Mouse (Mus musculus) spleen, embryonic (tissue): ENCODE data around the gene Nsg2.
"Not testable (repeated sequence)": the region's sequence is repeated elsewhere in the genome, so short reads cannot be mapped to it uniquely, and the experiment has no call there.

Source experiments
- CTCF ChIA-PET: fragments of 350-600 bp; sonication (Branson Sonifier 250); formaldehyde crosslinking; loops from one replicate; lab custom pipeline; 2022; lab: Charles Lee

The Nsg2 gene

DNA sequence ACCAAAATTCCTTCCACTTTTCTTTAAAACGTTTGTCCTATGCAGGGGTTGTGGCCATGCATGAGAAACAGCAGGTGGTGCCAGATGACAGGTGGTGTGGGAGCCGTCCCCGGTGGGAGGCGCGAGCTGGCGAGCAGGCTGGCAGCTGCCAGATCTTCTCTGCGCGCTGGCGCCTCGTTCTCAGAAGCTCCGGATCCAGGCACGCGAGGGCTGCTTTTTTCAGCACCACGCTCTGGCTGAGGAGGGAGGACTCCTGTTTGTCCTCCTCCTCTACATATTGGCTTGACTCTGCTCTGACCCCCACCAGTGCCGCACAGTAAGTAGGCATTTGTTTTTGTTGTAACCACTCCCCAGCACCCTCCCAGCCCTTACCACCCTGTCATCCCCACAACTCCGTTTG lies at the start of gene Nsg2:
Gene Nsg2 (plus strand): TSS at position 183 of the 400 bp plus-strand sequence.
- CTCF ChIA-PET: no interaction called here

- CTCF ChIA-PET: no interaction called here
Observed at GRCm38 (mm10) chr11:31960071-31960470, 40.2 kb upstream of the Nsg2 start.

- CTCF ChIA-PET: no interaction called here
Observed at GRCm38 (mm10) chr11:31963993-31964392, 36.3 kb upstream of the Nsg2 start.

DNA sequence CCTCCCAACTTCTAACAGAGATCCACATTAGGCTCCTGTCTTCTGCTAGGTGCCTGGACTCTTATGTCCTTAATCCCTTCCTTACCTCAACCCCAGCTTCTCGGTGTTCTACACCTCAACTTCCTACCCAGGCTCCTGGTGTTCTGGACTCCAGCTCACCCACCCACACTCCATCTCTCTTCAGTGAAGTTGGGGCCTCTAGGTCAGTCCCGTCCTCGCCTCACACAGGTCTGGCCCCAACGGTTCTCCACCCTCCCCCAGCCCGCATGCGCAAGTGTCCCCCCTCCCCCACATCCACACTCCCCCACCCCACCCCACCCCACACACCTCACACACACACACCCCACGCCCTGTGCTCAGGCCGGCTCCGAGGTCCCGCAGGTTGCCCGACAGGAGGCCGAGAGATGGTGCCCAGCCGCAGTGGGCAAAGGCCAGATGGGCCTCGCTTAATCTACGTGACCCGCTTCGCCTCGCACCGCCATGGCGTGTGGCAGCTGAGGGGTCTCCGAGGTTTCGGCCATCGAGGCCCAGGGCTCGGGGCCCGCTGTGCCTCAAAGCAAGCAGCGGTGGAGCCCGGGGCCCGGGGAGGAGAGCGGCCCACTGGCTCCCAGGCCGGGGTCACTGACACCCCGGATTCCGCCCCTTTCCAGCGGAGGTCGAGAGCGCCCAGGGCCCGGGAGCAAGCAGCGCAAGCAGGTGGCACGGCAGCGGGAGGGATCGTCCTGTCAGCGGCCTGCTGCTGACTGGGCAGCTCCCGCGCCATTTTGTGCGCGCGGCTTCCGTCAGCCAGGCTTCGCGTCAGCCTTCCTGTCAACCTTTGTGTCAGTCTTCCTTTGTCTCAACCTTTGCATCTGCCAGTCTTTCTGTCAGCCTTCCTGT lies 34.8 kb upstream of the Nsg2 start, which contains the start of gene 4930524B15Rik:
Gene 4930524B15Rik (plus strand): TSS at position 337 of the 879 bp plus-strand sequence.
- CTCF ChIA-PET: no interaction called here

DNA sequence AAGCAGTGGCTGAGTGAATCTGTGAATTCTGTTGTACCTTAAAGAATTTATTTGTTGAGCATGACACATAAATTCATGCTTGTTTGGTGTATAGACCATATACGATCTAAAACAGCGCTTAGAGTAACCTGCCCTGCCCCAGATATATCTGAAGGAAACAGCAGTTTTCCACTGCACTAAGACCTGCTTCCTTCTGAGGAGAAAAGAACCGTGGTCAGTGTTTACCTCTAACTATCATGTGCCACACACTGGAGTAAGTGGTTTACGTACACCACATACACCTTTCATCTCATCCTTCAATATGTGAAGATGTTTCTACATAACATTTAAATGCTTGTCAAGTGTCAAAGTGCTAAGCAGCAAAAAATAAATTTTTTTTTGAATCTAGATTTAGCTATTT lies 26.1 kb upstream of the Nsg2 start:
- CTCF ChIA-PET: no interaction called here

DNA sequence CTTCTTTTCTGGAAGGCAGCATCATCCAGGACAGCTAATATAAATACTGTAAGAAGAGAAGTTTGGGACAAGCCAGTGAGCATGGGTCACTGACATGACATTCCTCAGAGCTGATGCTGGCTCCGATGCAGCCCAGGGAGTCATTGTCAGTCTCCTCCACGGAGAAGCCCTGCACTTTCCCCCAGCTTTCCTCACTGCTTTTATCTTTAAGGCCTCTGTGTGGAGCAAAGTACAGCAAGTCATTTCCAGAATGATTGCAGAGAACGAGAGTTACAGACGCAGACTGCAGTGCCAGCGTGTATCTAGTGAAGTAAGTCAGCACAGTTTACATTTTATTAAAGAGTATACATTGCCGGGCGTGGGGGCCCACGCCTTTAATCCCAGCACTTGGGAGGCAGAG lies 25.4 kb upstream of the Nsg2 start:
- CTCF ChIA-PET: no interaction called here

DNA sequence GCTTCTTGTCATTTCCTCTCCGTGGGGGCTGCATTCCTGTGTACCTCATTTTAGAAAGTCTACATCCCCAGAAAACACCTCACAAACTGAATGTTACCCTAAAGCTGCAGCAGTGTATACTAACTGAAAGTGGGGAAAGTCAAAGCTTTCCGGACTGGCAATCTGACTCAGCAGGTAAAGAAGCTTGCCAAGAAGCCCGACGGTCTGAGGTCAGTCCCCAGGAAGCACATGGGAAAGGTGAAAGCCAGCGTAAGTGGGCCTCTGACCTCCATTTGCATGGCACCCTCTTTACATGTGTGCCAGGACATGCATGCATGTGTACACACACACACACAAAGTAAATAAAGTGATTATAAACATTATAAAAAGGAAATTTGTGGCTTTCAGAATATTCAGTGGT lies 24.6 kb upstream of the Nsg2 start:
- CTCF ChIA-PET: no interaction called here

DNA sequence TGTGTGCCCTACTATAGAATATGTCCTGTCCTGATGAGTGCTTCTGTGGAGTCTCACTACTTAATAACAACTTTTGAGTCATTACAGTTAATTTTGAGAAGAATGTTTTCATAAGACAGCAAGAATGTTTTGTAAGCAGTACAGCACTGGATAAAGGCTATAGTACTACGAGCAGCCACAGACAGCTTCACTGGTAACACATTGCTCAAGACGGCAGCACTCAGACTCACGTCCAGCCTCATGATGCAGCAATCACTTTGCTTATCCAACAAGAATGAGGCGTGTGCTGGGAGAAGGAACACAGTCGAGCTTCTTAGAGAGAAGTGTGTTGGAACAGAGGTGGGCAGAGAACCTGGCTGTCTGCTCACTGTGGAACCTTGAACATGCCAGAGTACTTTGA lies 24.1 kb upstream of the Nsg2 start:
- CTCF ChIA-PET: no interaction called here

DNA sequence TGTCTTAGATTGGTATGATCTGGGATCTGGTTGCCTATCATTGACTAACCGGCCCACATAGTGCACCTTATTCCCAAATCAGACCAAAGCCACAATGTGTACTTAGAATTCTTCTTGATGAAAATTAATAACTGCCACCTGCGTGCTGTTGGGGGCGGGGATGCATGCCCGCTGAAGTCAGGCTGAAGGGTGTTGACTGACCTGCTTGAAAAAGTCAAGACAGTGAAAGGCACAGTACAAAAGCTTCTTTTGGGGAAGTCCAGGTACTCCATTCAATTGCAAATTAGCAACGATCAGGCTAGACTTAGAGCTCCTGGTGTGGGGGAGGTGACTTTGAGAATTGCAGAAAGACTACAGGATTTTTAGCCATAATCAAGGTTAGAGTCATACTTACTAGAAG lies 20.2 kb upstream of the Nsg2 start:
- CTCF ChIA-PET: not testable (repeated sequence)

DNA sequence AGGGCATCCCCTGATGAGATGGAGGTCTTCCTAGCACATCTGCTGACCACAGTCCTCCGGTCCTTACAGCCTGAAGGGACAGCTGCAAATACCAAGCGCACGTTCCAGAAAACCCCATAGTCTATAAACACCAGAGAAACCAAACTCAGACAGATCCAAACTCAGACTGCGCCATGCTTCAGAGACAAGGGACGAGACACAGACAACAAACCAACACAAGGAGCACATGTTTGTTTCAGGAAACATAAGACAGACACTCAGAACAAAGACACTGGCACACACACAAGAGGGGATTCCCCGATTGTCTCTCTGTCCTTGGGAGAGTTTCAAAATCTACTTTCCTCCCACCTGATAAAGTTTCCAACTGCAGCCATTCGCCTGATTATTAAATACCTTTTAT lies 18.4 kb upstream of the Nsg2 start:
- CTCF ChIA-PET: no interaction called here

- CTCF ChIA-PET: interaction anchor here (0.5 kb wide), 1 partner anchor 738 kb away, joined by 4 read pairs; no protein-coding TSS in a partner anchor
Observed at GRCm38 (mm10) chr11:31982247-31982943, 17.9 kb upstream of the Nsg2 start.

DNA sequence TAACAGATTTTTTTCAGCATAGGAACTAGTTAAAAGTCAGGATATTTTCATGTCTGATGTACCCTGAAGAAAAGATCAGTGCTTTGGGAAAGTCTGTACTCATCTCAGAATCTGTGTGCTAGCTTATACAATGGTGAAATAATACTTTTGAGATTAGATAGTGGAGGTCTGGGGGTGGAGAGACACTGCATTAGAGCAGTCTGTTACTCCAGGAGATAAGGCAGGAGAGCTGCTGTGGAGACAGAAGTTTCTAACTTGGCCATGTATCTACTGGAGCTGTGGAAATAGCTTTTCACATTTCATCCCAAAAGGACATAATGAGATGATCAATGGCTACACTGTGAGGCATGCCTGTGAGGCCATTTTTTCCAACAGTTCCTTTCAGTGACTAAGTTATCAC lies 17.0 kb upstream of the Nsg2 start:
- CTCF ChIA-PET: no interaction called here

DNA sequence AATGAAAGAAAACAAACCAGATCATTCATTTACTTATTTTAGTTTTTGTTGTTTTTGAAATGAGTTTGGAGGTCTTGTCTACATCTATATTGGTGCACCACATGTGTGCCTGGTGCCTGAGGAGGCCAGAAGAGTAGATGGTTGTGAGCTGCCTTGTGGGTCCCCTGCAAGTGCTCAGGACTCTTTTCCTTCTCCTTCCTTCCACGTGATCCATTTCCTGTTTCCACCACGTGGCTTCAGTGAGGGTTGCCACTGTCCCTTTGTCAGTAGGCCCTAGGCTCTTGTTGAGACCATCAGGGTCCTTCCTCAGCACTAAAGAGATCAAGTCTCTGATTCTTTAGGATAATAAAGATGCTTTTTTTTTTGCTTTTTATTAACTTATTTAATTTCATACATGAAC lies 15.5 kb upstream of the Nsg2 start:
- CTCF ChIA-PET: interaction anchor here (0.7 kb wide), 1 partner anchor 77 kb away, joined by 4 read pairs; no protein-coding TSS in a partner anchor

DNA sequence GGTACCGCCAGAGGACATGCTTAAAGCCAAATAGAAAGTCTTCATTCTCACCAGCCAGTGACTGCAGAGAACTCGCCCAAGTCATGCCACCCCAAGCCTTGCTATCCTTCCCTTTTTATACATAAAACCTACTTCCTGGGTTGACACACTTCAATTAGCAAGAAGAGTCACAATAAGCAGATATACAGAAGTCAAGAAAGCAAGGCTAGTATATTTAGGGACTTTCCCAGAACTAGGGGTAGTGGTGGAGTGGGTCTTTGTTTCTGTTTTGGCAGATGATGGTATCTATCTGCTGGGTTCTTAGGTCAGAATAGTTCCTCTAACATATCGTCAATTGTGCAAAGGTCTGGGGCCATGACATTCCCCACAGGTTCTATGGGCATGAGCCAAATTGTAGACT lies 7.7 kb upstream of the Nsg2 start:
- CTCF ChIA-PET: no interaction called here

DNA sequence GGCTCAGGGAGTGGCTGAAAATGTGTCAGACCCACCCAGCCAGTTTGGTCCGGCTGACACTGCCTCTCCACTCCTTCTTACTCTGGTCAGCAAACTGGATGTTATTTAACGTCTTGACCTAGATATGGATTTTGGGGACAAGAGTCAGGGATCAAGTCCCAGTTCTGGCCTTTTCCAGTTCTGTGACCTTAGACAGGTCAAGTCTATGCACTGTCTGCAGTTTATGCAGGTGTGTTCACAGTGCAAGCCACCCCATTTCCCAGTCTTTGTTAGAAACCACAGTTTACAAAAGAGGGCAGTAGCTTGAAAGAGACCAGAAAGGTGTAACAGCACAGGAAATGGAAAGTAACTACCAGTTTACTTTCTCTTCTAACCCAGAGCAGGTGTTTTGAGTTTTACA lies 547 bp upstream of the Nsg2 start:
- CTCF ChIA-PET: no interaction called here

- CTCF ChIA-PET: interaction anchor here (0.6 to 0.7 kb wide), 5 partner anchors 35 to 718 kb away, joined by 3 to 15 read pairs (median 6); no protein-coding TSS in a partner anchor
Observed at GRCm38 (mm10) chr11:32001181-32001910, 1.1 kb downstream of the Nsg2 start.

DNA sequence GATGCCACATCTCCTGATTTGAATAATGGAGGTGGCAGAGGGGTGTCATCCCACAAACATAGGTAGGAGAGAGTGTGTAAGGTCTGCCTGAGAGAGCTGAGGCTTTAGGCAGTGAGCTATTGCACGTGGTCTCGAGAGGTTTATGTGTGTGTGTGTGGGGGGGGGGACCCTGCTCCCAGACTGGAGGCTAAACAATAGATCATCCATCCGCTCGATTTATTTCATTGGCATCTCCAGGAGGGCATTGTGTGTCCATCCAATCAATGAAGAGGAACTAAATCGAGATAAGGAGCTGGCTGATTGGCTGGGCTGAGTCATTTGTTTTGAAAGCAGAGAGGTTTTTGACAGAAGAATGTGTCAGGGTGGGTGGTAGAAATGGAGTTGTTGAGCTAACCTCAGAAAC lies 2.4 kb downstream of the Nsg2 start:
- CTCF ChIA-PET: interaction anchor here (0.7 to 0.8 kb wide), 2 partner anchors 12 to 61 kb away, joined by 3 to 5 read pairs; no protein-coding TSS in a partner anchor

DNA sequence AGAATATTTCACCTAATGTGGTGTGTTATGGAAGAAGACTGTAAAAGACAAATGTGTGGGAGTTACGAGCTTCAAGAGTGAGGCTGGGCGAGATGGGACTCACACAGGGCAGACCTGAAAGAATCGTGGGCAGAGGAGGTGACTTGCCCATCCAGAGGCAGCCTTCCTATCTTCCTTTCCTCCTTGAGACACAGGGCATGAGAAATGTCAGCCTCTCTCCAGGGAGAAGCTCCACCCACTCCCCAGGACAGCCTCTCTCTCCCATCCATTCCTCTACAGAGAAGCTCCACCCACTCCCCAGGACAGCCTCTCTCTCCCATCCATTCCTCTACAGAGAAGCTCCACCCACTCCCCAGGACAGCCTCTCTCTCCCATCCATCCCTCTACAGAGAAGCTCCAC lies 7.8 kb downstream of the Nsg2 start:
- CTCF ChIA-PET: not testable (repeated sequence)

GRCm38 (mm10) chr11:32008852-32009251 lies 8.6 kb downstream of the Nsg2 start:
- CTCF ChIA-PET: no interaction called here

- CTCF ChIA-PET: interaction anchor here (0.7 kb wide), 1 partner anchor 1788 kb away, joined by 11 read pairs; no protein-coding TSS in a partner anchor
Observed at GRCm38 (mm10) chr11:32009961-32010662, 9.8 kb downstream of the Nsg2 start.

- CTCF ChIA-PET: interaction anchor here (0.7 kb wide), 1 partner anchor 1788 kb away, joined by 11 read pairs; no protein-coding TSS in a partner anchor
Observed at GRCm38 (mm10) chr11:32010663-32010970, 10.4 kb downstream of the Nsg2 start.
